Mouse (Mus musculus) CH12.LX (cell line): Measurements from ENCODE around the gene Tmem30b. TPM values are rescaled to one million over a fixed set of nuclear protein-coding genes. Genes with fewer than 3 reads are reported as not detected.
"Not testable (repeated sequence)": the region's sequence is repeated elsewhere in the genome, so short reads cannot be mapped to it uniquely, and the experiment has no call there.

ENCODE experiments used
- DNase-seq: peaks from one replicate; pipeline ENCODE4 v3.0.0-alpha.2; 2013; ENCODE audit errors: extremely low read depth
- H3K27ac ChIP-seq: 2 replicates; pipeline ENCODE4 v1.5.1; 2012; ENCODE audit warnings: low read depth, mild to moderate bottlenecking, control low read depth, moderate library complexity; ENCODE audit not compliant: insufficient read depth
- H3K27me3 ChIP-seq: replicated peaks from 2 replicates; pipeline ENCODE3; 2012; ENCODE audit warnings: inconsistent platforms
- H3K36me3 ChIP-seq, 2 experiments: replicated peaks in 1 of 2; 2 replicates each; pipeline versions ENCODE3 to v1.6.1; 2012; ENCODE audit warnings: inconsistent platforms in 1 of 2, low read length in 1 of 2, mild to moderate bottlenecking in 1 of 2, mixed read lengths in 1 of 2, moderate library complexity in 1 of 2; ENCODE audit not compliant: control insufficient read depth in 1 of 2, insufficient read depth in 1 of 2
- H3K4me1 ChIP-seq, 2 experiments: 2 replicates each; pipeline ENCODE4 v1.6.1; 2012; ENCODE audit warnings: inconsistent platforms in 1 of 2, moderate library complexity in 1 of 2; ENCODE audit not compliant: insufficient read depth in 2 of 2, control insufficient read depth in 1 of 2
- H3K4me2 ChIP-seq: 2 replicates; pipeline ENCODE4 v1.6.1; 2012; ENCODE audit warnings: low read depth, mild to moderate bottlenecking, control low read depth; ENCODE audit not compliant: poor library complexity, insufficient read depth, severe bottlenecking
- H3K4me3 ChIP-seq, 3 experiments: fragments of 150-350 bp in 1 of 3; sonication (generic) in 1 of 3; replicated peaks in 1 of 3; 2 replicates each; pipeline versions ENCODE3 to v1.5.1; 2011 to 2012; ENCODE audit warnings: low read depth in 2 of 3, low read length in 2 of 3, mild to moderate bottlenecking in 2 of 3, moderate library complexity in 2 of 3, control low read depth in 1 of 3, improper control_type of control experiment in 1 of 3, inconsistent platforms in 1 of 3, mixed read lengths in 1 of 3; ENCODE audit not compliant: poor library complexity in 1 of 3
- H3K79me2 ChIP-seq: replicated peaks from 2 replicates; pipeline ENCODE4 v1.6.1; 2012; ENCODE audit warnings: mild to moderate bottlenecking, moderate library complexity; ENCODE audit not compliant: control insufficient read depth, poor library complexity, insufficient read depth, severe bottlenecking; ENCODE audit errors: extremely low read depth
- H3K9ac ChIP-seq: 2 replicates; pipeline ENCODE4 v1.6.1; 2012; ENCODE audit warnings: low read depth, mild to moderate bottlenecking, control low read depth, moderate library complexity; ENCODE audit not compliant: insufficient read depth
- H3K9me3 ChIP-seq: replicated peaks from 2 replicates; pipeline ENCODE3; 2012; ENCODE audit warnings: low read length, inconsistent platforms, mixed read lengths
- BHLHE40 ChIP-seq: IDR thresholded peaks from 2 replicates; pipeline ENCODE4 v1.6.1; 2011; ENCODE audit warnings: mild to moderate bottlenecking, low read depth, low read length, improper control_type of control experiment
- E2F4 ChIP-seq: IDR thresholded peaks from 2 replicates; pipeline ENCODE4 v1.6.1; 2011; ENCODE audit warnings: low read depth, low read length, improper control_type of control experiment; ENCODE audit not compliant: insufficient replicate concordance
- ETS1 ChIP-seq: conservative IDR thresholded peaks from 2 replicates; pipeline ENCODE4 v1.6.1; 2012; ENCODE audit warnings: low read depth, mild to moderate bottlenecking, inconsistent platforms, low read length, improper control_type of control experiment, moderate library complexity
- GABPA ChIP-seq: IDR thresholded peaks from 2 replicates; pipeline ENCODE4 v1.6.1; 2012; ENCODE audit warnings: low read depth, low read length, improper control_type of control experiment, inconsistent platforms; ENCODE audit not compliant: insufficient replicate concordance
- JUND ChIP-seq: conservative IDR thresholded peaks from 2 replicates; pipeline ENCODE4 v1.6.1; 2011; ENCODE audit warnings: low read depth, low read length, improper control_type of control experiment
- MAFK ChIP-seq: IDR thresholded peaks from 2 replicates; pipeline ENCODE4 v1.6.1; 2011; ENCODE audit warnings: low read length, improper control_type of control experiment; ENCODE audit not compliant: insufficient replicate concordance
- MEF2A ChIP-seq: IDR thresholded peaks from 2 replicates; pipeline ENCODE4 v1.6.1; 2014; ENCODE audit warnings: low read depth, mild to moderate bottlenecking, inconsistent platforms, low read length, improper control_type of control experiment, borderline replicate concordance
- NELFE ChIP-seq: IDR thresholded peaks from 2 replicates; pipeline ENCODE4 v1.6.1; 2011; ENCODE audit warnings: low read depth, low read length, improper control_type of control experiment
- RAD21 ChIP-seq: IDR thresholded peaks from 2 replicates; pipeline ENCODE4 v1.6.1; 2011; ENCODE audit warnings: low read depth, mild to moderate bottlenecking, low read length, improper control_type of control experiment, moderate library complexity
- SIN3A ChIP-seq: IDR thresholded peaks from 2 replicates; pipeline ENCODE4 v1.6.1; 2012; ENCODE audit warnings: low read length, improper control_type of control experiment, inconsistent platforms
- SMC3 ChIP-seq: IDR thresholded peaks from 2 replicates; pipeline ENCODE4 v1.6.1; 2011; ENCODE audit warnings: low read depth, low read length, improper control_type of control experiment
- TBP ChIP-seq: conservative IDR thresholded peaks from 2 replicates; pipeline ENCODE4 v1.6.1; 2011; ENCODE audit warnings: low read depth, low read length, improper control_type of control experiment
- dilution Hi-C: fragments of 300-500 bp; cut with MboI; formaldehyde crosslinking; loops from 2 replicates; pipeline ENCODE4 v1.14.3; 2020; ENCODE audit warnings: low sequenced_read_pairs; ENCODE audit not compliant: extremely low pct_unique_long_range_greater_than_20kb, extremely low pct_ligation_motif_present
- in situ Hi-C: fragments of 300-500 bp; cut with MboI; formaldehyde crosslinking; loops from 3 replicates; pipeline ENCODE4 v1.14.3; 2019; ENCODE audit warnings: low sequenced_read_pairs, low pct_ligation_motif_present, low pct_unique_long_range_greater_than_20kb, mixed read lengths
- polyA plus RNA-seq: library from polyadenylated mRNA; unstranded; fragments of >175 nt; gene quantifications from 2 replicates; pipeline ENCODE4 v1.2.1, GENCODE M21; 2012; ENCODE audit warnings: low read depth; ENCODE audit not compliant: insufficient read length
- total RNA-seq, 2 experiments: library from RNA; depleted of rRNA; stranded (reverse); fragments of 300-350 nt in 1 of 2; fragments of >200 nt in 1 of 2; gene quantifications; 2 replicates each; pipeline ENCODE4 v1.2.3; 2012 to 2014

The Tmem30b gene
- total and polyA plus RNA-seq, 3 experiments = not detected

DNA sequence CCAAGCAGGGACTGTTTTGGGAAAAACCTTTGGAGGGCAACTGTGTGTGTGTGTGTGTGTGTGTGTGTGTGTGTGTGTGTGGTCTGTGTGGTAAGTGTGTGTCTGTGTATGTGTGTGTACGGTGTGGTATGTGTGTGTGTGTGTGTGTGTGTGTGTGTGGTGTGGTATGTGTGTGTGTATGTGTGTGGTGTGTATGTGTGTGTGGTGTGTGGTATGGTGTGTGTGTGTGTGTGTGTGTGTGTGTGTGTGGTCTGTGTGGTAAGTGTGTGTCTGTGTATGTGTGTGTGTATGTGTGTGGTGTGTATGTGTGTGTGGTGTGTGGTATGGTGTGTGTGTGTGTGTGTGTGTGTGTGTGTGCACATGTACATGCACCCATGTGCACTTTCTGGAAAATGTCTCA is 18.1 kb downstream of the Tmem30b start:
- dilution Hi-C loops, H3K9me3 ChIP-seq, H3K27ac ChIP-seq, H3K36me3 ChIP-seq, H3K27me3 ChIP-seq, in situ Hi-C loops, H3K4me1 ChIP-seq, H3K4me3 ChIP-seq, DNase-seq, H3K9ac ChIP-seq, H3K4me2 ChIP-seq, H3K79me2 ChIP-seq: not testable (repeated sequence)

- H3K9ac ChIP-seq = no peak overlapping the region
- no peak overlapping the region for H3K27ac ChIP-seq
- H3K9me3 ChIP-seq = no peaks in the 10 kb centered on the region
- dilution Hi-C loops (no loop called here), in situ Hi-C loops (no loop called here)
- H3K4me2 ChIP-seq = no peak overlapping the region
- TF ChIP-seq JUND = no peak
- TF ChIP-seq RAD21 = no peak
- TF ChIP-seq BHLHE40 = no peak
- no peak for TF ChIP-seq SMC3
- no peak for TF ChIP-seq NELFE
- no peak for TF ChIP-seq TBP
- no peak for TF ChIP-seq SIN3A
- TF ChIP-seq ETS1 = no peak
- H3K79me2 ChIP-seq = no peaks in the 10 kb centered on the region
- no peak for DNase-seq
- peaks cover 0 to 7% of the 10 kb centered on the region in 2 experiments; a peak in 2 of 4 replicates for H3K4me1 ChIP-seq
- no peaks in the 10 kb centered on the region for H3K27me3 ChIP-seq
- no peaks in the 10 kb centered on the region for H3K36me3 ChIP-seq
- no peak overlapping the region for H3K4me3 ChIP-seq
Observed at GRCm38 (mm10) chr12:73525254-73525885, 20.8 kb downstream of the Tmem30b start.

DNA sequence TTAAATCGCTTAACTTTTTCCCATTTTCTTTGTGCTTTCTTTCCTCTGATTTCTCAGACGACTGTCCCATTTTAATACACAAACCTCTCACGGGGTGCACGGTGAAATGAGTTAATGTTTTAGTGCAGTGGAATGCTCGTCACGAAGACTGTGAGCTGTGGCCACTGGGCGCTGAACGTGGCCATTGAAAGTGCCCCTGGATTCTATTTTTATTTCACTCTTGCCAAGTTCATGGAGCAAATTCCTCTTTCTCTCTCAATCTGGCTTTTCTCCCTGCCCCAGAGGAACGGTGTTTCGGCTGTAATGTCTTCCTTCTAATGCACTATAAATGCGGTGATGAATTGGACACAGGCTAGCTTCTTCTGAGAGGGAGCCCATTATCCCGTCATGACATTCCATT is 23.1 kb downstream of the Tmem30b start:
- H3K27me3 ChIP-seq = no peaks in the 10 kb centered on the region
- H3K36me3 ChIP-seq = no peaks in the 10 kb centered on the region
- in situ Hi-C loops (loop anchor here (25.0 kb wide), 1 partner anchor 686 kb away; no protein-coding TSS in a partner anchor), dilution Hi-C loops (no loop called here)
- no peak overlapping the region for H3K4me3 ChIP-seq
- H3K4me2 ChIP-seq = no peak overlapping the region
- peaks cover 0 to 7% of the 10 kb centered on the region in 2 experiments; a peak in 2 of 4 replicates for H3K4me1 ChIP-seq
- no peak overlapping the region for H3K27ac ChIP-seq
- TF ChIP-seq MAFK (no peak), BHLHE40 (no peak), GABPA (no peak), MEF2A (no peak), E2F4 (no peak)
- TF ChIP-seq, all 38 proteins: peak for 0
- H3K9ac ChIP-seq = no peak overlapping the region
- no peak for DNase-seq
- no peaks in the 10 kb centered on the region for H3K9me3 ChIP-seq
- H3K79me2 ChIP-seq = no peaks in the 10 kb centered on the region
